Mouse (Mus musculus): Measurements from ENCODE around the gene Notch1. TPM values are rescaled to one million over a fixed set of nuclear protein-coding genes. Genes with fewer than 3 reads are reported as not detected.
A peak's percentile ranks its signal among the peaks of the same experiment; 100 is the strongest.

Notch1 gene
- polyA plus RNA-seq, 1 experiment from 2014 or later = 49.5 TPM

DNA sequence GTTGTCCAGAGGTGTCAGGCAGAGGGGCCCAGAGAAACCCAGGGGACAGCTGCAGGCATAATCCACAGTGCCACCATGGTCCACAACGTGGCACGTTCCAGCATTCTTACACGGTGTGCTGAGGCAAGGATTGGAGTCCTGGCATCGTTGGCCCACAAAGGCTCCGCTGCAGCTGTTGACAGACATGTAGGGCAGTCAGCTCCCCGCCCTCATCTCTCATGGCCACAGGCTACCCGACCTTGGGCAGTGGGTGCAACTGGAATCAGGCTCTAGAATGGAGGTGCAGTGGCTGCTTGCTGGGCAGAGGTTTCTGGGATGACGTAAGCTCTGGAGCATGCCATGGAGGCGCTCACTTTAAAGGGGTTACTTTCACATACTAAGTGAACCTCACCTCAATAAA, 31.2 kb downstream of the Notch1 start:
- peak overlapping the region; percentile 11 for H3K4me3 ChIP-seq (replicated peaks)
- H3K9me3 ChIP-seq = no peaks in the 10 kb centered on the region
- H3K27ac ChIP-seq = peak overlapping the region; percentile 99
- peaks cover 82% of the 10 kb centered on the region for H3K4me1 ChIP-seq
- peak overlapping the region; percentile 46 for H3K4me2 ChIP-seq
- H3K9ac ChIP-seq = peak overlapping the region; percentile 40; the same call in 1 of the 2 replicates
- no peaks in the 10 kb centered on the region for H3K27me3 ChIP-seq
- WGBS = 23% methylated on average over 9 of the region's 9 CpGs
- peak; percentile 52 for ATAC-seq (ENCODE audit: low FRiP score)
- peaks cover 51% of the 10 kb centered on the region for H3K36me3 ChIP-seq (replicated peaks)

DNA sequence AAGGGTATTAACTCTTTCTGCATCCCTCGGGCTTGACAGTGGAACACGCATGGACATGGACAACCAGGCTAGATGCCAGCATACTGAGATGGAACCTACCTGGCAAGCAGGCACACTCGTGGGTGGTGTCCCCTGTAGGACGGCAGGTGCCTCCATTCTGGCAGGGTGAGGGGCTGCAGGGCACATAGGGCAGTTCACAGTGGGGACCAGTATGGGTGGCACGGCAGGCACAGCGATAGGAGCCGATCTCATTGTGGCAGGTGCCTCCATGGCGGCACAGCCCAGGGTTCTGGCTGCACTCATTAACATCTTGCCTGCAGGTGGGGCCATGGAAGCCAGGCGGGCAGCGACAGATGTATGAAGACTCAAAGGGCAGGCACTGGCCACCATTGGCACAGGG, 32.3 kb downstream of the Notch1 start:
- Histone ChIP-seq H3K27me3 (no peaks in the 10 kb centered on the region), H3K4me3 (replicated peaks) (no peak overlapping the region), H3K4me1 (peaks cover 82% of the 10 kb centered on the region), H3K9ac (peak overlapping the region; percentile 40), H3K27ac (peak overlapping the region; percentile 99), H3K4me2 (0 out of 2 replicates have a peak overlapping the region, but pooled peaks have one; percentile 46), H3K9me3 (no peaks in the 10 kb centered on the region), H3K36me3 (replicated peaks) (peaks cover 61% of the 10 kb centered on the region)
- 85% methylated on average over 10 of the region's 10 CpGs for WGBS
- ATAC-seq (ENCODE audit: low FRiP score) = no peak

DNA sequence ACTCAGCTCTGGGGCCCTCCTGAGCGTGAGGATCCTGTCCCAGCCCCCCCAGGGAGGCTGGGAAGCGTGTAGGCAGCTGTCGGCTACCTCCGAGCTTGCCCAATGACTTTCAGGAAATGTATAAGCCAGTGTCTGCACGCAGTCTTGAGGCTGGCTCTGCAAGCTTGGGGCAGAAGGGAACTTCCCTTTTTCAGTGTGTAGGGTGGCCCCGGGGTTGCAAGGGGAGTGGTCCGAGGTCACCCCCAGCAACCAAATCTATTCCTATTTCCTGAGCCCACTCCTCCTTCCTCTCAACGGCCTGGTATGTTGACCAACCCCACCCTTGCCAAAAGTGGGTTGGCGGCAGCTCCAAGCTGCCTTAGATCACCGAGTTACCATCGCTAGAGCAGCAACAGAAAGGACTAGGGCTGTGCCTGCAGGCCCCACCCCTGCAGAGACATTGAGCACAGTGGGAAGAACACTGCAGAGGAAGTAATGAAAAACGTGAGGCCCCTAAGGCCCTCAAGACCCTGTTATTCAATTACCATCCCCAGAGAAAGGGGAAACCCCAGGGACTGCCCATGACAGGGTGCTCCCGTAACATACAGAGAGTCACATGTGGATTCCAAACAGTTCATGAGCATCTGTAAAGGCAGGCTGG, 33.1 kb downstream of the Notch1 start:
- Histone ChIP-seq H3K9ac (peak overlapping the region; percentile 38), H3K4me1 (peaks cover 82% of the 10 kb centered on the region), H3K9me3 (no peaks in the 10 kb centered on the region), H3K4me3 (replicated peaks) (no peak overlapping the region), H3K4me2 (no peak overlapping the region), H3K36me3 (replicated peaks) (peaks cover 69% of the 10 kb centered on the region), H3K27me3 (no peaks in the 10 kb centered on the region), H3K27ac (peak overlapping the region; percentile 99)
- no peak for ATAC-seq (ENCODE audit: low FRiP score)
- 71% methylated on average over 13 of the region's 13 CpGs for WGBS

DNA sequence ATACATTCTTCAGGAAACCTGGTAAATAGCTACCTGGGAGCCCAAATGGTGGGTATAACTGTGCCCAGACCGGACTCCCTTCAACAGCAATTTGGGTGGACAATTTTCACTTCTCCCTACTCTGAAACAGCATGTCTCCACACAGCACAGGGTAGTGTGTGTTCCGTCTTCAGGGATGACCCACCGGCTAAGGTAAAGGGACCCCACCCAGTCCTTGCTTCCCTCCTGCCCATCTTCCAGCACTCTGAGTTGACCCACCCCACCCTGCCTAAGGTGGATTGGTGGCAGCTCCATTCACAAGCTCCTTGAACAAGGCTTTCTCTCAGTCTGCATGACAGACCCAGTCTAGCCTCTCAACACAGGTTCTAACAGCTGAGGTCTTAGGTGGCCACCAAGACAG, 33.6 kb downstream of the Notch1 start:
- Histone ChIP-seq H3K27ac (peak overlapping the region; percentile 99), H3K9me3 (no peaks in the 10 kb centered on the region), H3K4me2 (no peak overlapping the region), H3K4me1 (peaks cover 81% of the 10 kb centered on the region), H3K4me3 (replicated peaks) (no peak overlapping the region), H3K36me3 (replicated peaks) (peaks cover 74% of the 10 kb centered on the region), H3K9ac (peak overlapping the region; percentile 29; the same call in 1 of the 2 replicates), H3K27me3 (no peaks in the 10 kb centered on the region)
- no peak for ATAC-seq (ENCODE audit: low FRiP score)
- WGBS = 93% methylated on average over 3 of the region's 3 CpGs

DNA sequence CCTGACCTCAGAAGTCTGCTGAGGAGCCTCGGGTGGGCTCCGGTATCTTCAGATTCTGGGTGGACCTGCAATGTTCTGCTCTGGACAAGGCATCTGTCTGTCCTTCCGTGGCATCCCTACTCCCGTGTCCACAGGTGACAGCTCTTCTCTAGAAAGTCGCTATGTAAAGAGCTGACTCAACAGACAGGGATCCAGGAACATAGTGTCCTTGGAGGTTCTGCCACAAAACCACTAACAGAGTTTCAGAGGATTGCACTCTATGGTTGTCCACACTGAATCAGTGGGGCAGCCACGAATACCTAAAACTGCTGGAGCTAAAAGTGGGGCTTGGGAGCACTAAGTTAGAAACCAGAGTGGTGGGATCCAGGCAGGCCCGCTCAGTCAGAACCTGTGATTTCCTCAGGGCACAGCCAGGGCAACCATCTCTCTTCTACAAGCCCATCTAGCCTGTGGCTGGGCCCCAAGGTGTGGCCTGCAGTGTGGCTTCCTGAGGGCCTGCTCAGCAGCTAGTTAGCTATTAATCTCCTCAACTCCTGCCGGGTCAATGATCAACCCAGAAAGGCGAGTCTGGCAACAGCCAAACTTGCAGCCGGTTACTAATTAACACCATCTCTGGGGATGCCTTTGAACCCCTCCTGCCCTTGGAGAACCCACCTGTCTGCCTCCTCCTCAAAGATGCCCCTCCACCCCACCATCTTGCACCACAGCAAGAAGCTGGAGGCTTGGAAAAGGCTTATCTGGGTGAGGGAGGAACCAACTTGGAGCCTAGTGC, 34.6 kb downstream of the Notch1 start:
- Histone ChIP-seq H3K4me3 (replicated peaks) (no peak overlapping the region), H3K27me3 (no peaks in the 10 kb centered on the region), H3K4me1 (peaks cover 79% of the 10 kb centered on the region), H3K9ac (peak overlapping the region; percentile 29; the same call in 1 of the 2 replicates), H3K36me3 (replicated peaks) (peaks cover 84% of the 10 kb centered on the region), H3K4me2 (no peak overlapping the region), H3K27ac (peak overlapping the region; percentile 99), H3K9me3 (no peaks in the 10 kb centered on the region)
- no peak for ATAC-seq (ENCODE audit: low FRiP score)
- 84% methylated on average over 10 of the region's 10 CpGs for WGBS

DNA sequence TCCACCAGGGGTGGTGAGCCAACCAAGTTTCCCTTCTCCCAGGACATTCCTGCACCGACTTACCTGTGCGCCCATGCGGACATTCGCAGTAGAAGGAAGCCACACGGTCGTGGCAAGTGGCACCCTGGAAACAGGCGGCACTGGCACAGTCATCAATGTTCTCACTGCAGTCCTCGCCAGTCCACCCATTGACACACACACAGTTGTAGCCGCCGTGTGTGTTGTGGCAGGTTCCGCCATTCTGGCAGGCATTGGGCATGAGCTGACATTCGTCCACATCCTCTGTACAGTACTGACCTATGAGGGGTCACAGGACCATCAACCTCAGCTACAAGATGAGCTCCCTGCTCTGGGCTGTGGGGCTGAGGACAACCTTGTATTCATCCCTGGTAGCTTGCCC, 35.6 kb downstream of the Notch1 start:
- Histone ChIP-seq H3K4me3 (replicated peaks) (no peak overlapping the region), H3K27me3 (no peaks in the 10 kb centered on the region), H3K27ac (no peak overlapping the region; the same call in 1 of the 2 replicates), H3K4me2 (no peak overlapping the region), H3K9me3 (no peaks in the 10 kb centered on the region), H3K9ac (no peak overlapping the region), H3K36me3 (replicated peaks) (peaks cover 94% of the 10 kb centered on the region), H3K4me1 (peaks cover 79% of the 10 kb centered on the region)
- ATAC-seq (ENCODE audit: low FRiP score) = no peak
- WGBS = 92% methylated on average over 12 of the region's 12 CpGs

DNA sequence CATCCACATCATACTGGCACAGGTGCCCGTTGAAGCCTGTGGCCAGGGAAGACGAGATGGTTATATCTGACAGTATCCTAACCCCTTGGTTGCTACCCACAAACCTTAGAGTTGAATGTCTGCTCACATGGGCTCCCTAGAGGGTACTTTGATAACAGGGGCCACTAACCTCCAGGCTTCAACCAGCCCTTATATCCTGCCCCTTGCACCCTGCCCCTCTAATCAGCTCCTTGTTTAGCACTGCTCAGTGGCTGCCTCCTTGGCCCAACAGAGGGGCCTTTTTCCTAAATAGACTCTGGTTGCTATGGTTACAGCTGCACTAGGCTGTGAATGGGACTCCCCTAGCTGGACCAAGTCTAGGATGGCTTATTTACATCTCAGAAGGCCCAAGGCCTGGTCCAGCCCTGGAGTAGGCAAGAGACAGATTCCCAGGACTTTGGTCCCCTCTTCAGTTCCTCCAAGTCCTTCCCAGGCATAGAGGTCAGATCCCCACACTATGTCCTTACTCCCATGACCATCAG, 37.7 kb downstream of the Notch1 start:
- peak overlapping the region; percentile 71 for H3K27ac ChIP-seq
- 82% methylated on average over 2 of the region's 2 CpGs for WGBS
- no peaks in the 10 kb centered on the region for H3K9me3 ChIP-seq
- no peak overlapping the region for H3K4me2 ChIP-seq
- no peak overlapping the region for H3K4me3 ChIP-seq (replicated peaks)
- H3K36me3 ChIP-seq (replicated peaks) = peaks cover 99% of the 10 kb centered on the region
- no peaks in the 10 kb centered on the region for H3K27me3 ChIP-seq
- peaks cover 72% of the 10 kb centered on the region for H3K4me1 ChIP-seq
- no peak overlapping the region for H3K9ac ChIP-seq
- peak; percentile 63 for ATAC-seq (ENCODE audit: low FRiP score)

DNA sequence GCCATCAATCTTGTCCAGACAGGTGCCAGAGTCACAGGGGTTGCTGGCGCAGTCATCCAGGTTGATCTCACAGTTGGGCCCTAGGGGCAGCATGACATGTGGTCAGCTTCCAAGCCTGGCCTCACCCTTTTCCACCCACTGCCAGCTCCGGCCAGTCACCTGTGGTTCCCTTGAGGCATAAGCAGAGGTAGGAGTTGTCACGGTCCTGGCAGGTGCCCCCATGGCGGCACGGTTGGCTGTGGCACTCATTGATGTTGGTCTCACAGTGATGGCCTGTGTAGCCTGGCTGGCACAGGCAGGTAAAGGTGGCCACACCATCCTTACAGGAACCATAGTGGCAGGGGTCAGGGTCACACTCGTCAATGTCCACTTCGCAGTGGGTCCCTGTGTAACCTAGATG, 38.6 kb downstream of the Notch1 start:
- peaks cover 99% of the 10 kb centered on the region for H3K36me3 ChIP-seq (replicated peaks)
- peaks cover 63% of the 10 kb centered on the region for H3K4me1 ChIP-seq
- H3K9me3 ChIP-seq = no peaks in the 10 kb centered on the region
- H3K4me3 ChIP-seq (replicated peaks) = no peak overlapping the region
- no peaks in the 10 kb centered on the region for H3K27me3 ChIP-seq
- ATAC-seq (ENCODE audit: low FRiP score) = no peak
- 98% methylated on average over 7 of the region's 7 CpGs for WGBS
- no peak overlapping the region for H3K4me2 ChIP-seq
- no peak overlapping the region for H3K9ac ChIP-seq
- H3K27ac ChIP-seq = peak overlapping the region; percentile 86; the same call in 1 of the 2 replicates

DNA sequence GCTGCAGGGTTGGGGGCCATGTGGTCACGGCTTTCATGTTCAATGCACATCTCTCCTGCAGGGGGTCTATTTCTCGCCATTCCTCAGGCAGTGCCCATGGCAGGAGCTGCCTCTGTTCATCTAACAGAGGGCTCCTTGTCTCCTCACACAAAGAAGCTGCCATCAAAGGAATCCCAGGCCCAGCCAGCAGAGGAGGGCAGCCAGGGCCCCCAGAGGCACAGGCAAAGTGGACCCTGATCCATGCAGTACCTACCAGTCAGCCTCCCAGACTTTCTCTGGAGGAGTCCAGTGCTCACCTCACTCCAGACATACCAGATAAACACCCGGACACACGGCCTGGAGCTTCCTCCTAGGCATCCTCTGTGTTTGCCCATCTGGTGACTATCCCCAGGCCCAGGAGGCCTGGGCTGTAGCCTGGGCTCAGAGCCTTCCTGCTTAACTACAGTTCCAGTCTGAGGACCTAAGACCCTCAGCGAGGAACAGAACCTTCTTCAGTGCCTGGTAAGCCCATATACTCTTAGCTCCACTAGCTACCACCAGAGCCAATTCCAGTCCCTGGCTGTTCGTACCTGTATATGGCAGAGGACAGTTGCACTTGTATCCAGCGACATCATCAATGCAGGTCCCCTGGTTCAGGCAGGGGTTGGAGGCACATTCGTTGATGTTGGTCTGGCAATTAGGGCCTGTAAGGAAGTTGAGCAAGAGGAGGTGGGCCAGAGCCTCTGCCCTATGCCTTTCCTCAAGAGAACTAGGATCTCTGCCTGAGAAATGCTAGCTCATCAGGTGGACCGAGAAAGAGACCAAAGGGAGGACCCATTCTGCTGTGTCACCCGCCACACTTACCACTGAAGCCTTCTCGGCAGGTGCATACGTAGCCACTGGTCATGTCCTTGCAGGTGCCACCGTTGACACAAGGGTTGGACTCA, 40.7 kb downstream of the Notch1 start:
- Histone ChIP-seq H3K27me3 (no peaks in the 10 kb centered on the region), H3K27ac (peak overlapping the region; percentile 86), H3K9ac (peak overlapping the region; percentile 46), H3K4me3 (replicated peaks) (no peak overlapping the region), H3K4me1 (peaks cover 55% of the 10 kb centered on the region), H3K9me3 (no peaks in the 10 kb centered on the region), H3K4me2 (no peak overlapping the region), H3K36me3 (replicated peaks) (peaks cover 99% of the 10 kb centered on the region)
- WGBS = 69% methylated on average over 13 of the region's 13 CpGs
- peak; percentile 59 for ATAC-seq (ENCODE audit: low FRiP score)

DNA sequence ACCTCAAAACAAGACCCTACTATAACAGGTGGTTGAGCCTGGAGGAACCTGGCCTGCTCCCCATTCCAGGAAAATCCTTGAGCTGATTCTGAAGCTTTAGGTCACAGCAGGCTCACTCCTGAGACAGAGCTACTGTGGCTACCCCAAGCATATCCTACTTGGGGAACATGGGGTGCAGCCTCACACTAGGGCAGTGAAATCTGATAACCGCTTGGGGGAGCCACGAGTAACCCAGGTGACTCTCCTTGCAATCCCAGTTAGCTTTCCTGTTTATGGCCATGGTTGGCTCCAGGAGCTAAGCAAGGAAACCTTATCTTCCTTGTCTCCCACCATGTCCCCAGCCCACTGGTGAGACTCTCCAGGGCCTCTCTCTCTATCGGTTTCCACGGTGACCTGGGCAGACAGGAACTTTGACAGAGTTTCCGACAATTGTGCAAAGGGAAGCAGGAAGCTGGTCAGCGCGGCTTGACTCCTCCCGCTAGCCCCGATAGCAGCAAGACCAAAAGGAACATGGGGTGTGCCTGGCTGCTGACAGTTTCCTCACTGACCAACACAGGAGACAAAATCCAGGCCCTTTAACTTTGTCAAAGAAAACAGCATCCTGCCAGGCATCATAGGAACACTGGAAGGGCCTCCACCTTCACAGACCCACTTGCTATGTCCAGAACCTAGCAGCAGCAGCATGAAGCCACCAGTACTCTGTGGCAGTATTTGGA, 41.5 kb downstream of the Notch1 start:
- Histone ChIP-seq H3K27ac (peak overlapping the region; percentile 86), H3K9me3 (no peaks in the 10 kb centered on the region), H3K27me3 (no peaks in the 10 kb centered on the region), H3K4me3 (replicated peaks) (no peak overlapping the region), H3K4me2 (no peak overlapping the region), H3K36me3 (replicated peaks) (peaks cover 99% of the 10 kb centered on the region), H3K4me1 (peaks cover 52% of the 10 kb centered on the region), H3K9ac (no peak overlapping the region)
- 57% methylated on average over 9 of the region's 9 CpGs for WGBS
- ATAC-seq (ENCODE audit: low FRiP score) = no peak

DNA sequence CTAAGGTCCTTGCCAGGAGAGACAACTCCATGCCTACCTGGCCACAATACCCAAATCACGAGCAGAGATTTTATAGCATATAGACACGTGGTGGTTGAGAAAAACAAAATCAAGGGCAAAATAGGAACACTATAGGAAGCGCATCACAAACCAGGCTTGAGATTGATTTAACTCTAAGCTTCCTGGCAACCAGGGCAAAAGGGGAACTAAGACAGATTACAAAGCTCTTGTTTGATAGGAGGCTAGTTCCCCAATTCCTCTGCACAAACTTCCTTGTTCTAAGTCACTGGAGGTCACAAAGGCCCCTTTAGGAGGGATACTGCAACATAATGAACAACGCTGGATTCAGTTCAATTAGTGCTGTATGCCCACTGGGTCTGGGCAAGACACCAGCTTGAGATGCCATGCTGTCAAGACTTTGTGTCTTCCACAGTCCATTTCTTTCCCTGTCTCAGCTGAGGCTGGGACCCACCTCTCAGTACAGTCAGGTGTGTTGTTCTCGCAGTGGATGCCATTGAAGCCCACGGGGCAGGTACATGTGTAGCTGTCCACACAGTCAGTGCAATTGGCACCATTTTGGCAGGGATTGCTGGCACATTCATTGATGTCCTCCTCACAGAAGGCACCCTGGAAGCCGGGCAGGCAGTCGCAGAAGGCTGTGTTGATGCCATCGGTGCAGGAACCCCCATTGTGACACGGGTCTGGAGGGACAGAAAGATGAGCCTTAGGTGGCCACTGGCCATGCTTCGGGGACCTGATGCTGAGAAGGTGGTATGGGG, 44.0 kb downstream of the Notch1 start:
- H3K9me3 ChIP-seq = no peaks in the 10 kb centered on the region
- no peak overlapping the region for H3K9ac ChIP-seq
- WGBS = 92% methylated on average over 11 of the region's 11 CpGs
- peaks cover 99% of the 10 kb centered on the region for H3K36me3 ChIP-seq (replicated peaks)
- no peak overlapping the region for H3K27ac ChIP-seq
- H3K4me2 ChIP-seq = no peak overlapping the region
- no peak overlapping the region for H3K4me3 ChIP-seq (replicated peaks)
- no peak for ATAC-seq (ENCODE audit: low FRiP score)
- no peaks in the 10 kb centered on the region for H3K27me3 ChIP-seq
- H3K4me1 ChIP-seq = peaks cover 29% of the 10 kb centered on the region

Measured in forebrain, embryonic 12.5 days (tissue).